Mouse (Mus musculus): ENCODE measurements around the gene Prkrip1. TPM values are rescaled to one million over a fixed set of nuclear protein-coding genes. Genes with fewer than 3 reads are reported as not detected.

Gene Prkrip1
- polyA plus RNA-seq, 1 experiment = 48.3 TPM

- H3K9ac ChIP-seq (ENCODE audit: low read depth, poor library complexity, severe bottlenecking) = no peak overlapping the region
- 0 out of 2 replicates have a peak overlapping the region, but pooled peaks have one; percentile 37 for H3K27ac ChIP-seq (ENCODE audit: insufficient read depth, low read length)
- no peaks in the 10 kb centered on the region for H3K27me3 ChIP-seq (ENCODE audit: control insufficient read depth, insufficient read depth, low read length, poor library complexity, severe bottlenecking)
- peaks cover 16% of the 10 kb centered on the region for H3K36me3 ChIP-seq (ENCODE audit: control insufficient read depth, insufficient read depth, low read length, poor library complexity, severe bottlenecking)
- no peak overlapping the region for H3K4me3 ChIP-seq (ENCODE audit: low read depth, low read length)
- H3K9me3 ChIP-seq (replicated peaks; ENCODE audit: control insufficient read depth, insufficient read depth, low read length, poor library complexity, severe bottlenecking) = no peaks in the 10 kb centered on the region
- H3K4me1 ChIP-seq (ENCODE audit: control insufficient read depth, insufficient read depth, low read length) = peaks cover 4% of the 10 kb centered on the region
- TF ChIP-seq CTCF (IDR thresholded peaks at IDR 0.05; ENCODE audit: low read depth, low read length) (no peak), POLR2A (IDR thresholded peaks at IDR 0.05; ENCODE audit: insufficient read depth, low read length) (no peak), EP300 (IDR thresholded peaks at IDR 0.05; ENCODE audit: insufficient read depth, low read depth, low read length) (no peak)
Measured at GRCm38 (mm10) chr5:136179594-136179993, 19.2 kb downstream of the Prkrip1 start.

- no peak overlapping the region for H3K9ac ChIP-seq (ENCODE audit: low read depth, poor library complexity, severe bottlenecking)
- no peak for TF ChIP-seq EP300 (IDR thresholded peaks at IDR 0.05; ENCODE audit: insufficient read depth, low read depth, low read length)
- TF ChIP-seq POLR2A (IDR thresholded peaks at IDR 0.05; ENCODE audit: insufficient read depth, low read length) = no peak
- TF ChIP-seq CTCF (IDR thresholded peaks at IDR 0.05; ENCODE audit: low read depth, low read length) = no peak
- H3K9me3 ChIP-seq (replicated peaks; ENCODE audit: control insufficient read depth, insufficient read depth, low read length, poor library complexity, severe bottlenecking) = no peaks in the 10 kb centered on the region
- H3K27me3 ChIP-seq (ENCODE audit: control insufficient read depth, insufficient read depth, low read length, poor library complexity, severe bottlenecking) = no peaks in the 10 kb centered on the region
- no peaks in the 10 kb centered on the region for H3K36me3 ChIP-seq (ENCODE audit: control insufficient read depth, insufficient read depth, low read length, poor library complexity, severe bottlenecking)
- no peak overlapping the region for H3K27ac ChIP-seq (ENCODE audit: insufficient read depth, low read length)
- H3K4me3 ChIP-seq (ENCODE audit: low read depth, low read length) = no peak overlapping the region
- H3K4me1 ChIP-seq (ENCODE audit: control insufficient read depth, insufficient read depth, low read length) = peaks cover 4% of the 10 kb centered on the region
Measured at GRCm38 (mm10) chr5:136173606-136174463, 24.9 kb downstream of the Prkrip1 start.

DNA sequence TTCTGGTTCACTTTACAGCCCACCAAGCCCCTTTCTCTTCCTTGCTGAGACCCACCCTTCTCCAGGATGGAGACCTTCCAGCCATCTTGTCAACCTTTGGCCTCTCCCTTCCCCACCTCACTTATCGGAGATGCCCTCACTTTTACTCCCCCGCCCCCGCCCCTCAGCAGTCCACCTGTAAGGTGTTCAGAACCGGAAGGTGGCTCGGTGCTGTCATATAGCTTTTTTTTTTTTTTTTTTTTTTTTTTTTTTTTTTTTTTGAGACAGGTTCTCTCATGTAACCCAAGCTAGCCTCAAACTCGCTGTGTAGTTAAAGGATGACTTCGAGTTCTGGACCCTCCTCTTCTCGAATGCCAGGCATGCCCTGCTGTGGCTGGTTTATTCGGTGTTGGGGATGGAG is 25.8 kb downstream of the Prkrip1 start:
- no peaks in the 10 kb centered on the region for H3K36me3 ChIP-seq (ENCODE audit: control insufficient read depth, insufficient read depth, low read length, poor library complexity, severe bottlenecking)
- no peaks in the 10 kb centered on the region for H3K27me3 ChIP-seq (ENCODE audit: control insufficient read depth, insufficient read depth, low read length, poor library complexity, severe bottlenecking)
- no peak overlapping the region for H3K4me3 ChIP-seq (ENCODE audit: low read depth, low read length)
- TF ChIP-seq EP300 (IDR thresholded peaks at IDR 0.05; ENCODE audit: insufficient read depth, low read depth, low read length) (no peak), POLR2A (IDR thresholded peaks at IDR 0.05; ENCODE audit: insufficient read depth, low read length) (no peak), CTCF (IDR thresholded peaks at IDR 0.05; ENCODE audit: low read depth, low read length) (no peak)
- H3K9me3 ChIP-seq (replicated peaks; ENCODE audit: control insufficient read depth, insufficient read depth, low read length, poor library complexity, severe bottlenecking) = no peaks in the 10 kb centered on the region
- H3K9ac ChIP-seq (ENCODE audit: low read depth, poor library complexity, severe bottlenecking) = no peak overlapping the region
- H3K27ac ChIP-seq (ENCODE audit: insufficient read depth, low read length) = no peak overlapping the region
- peaks cover 4% of the 10 kb centered on the region for H3K4me1 ChIP-seq (ENCODE audit: control insufficient read depth, insufficient read depth, low read length)

- Histone ChIP-seq H3K27ac (ENCODE audit: insufficient read depth, low read length) (no peak overlapping the region), H3K9me3 (replicated peaks; ENCODE audit: control insufficient read depth, insufficient read depth, low read length, poor library complexity, severe bottlenecking) (no peaks in the 10 kb centered on the region), H3K36me3 (ENCODE audit: control insufficient read depth, insufficient read depth, low read length, poor library complexity, severe bottlenecking) (no peaks in the 10 kb centered on the region), H3K9ac (ENCODE audit: low read depth, poor library complexity, severe bottlenecking) (no peak overlapping the region; the same call in 1 of the 2 replicates), H3K4me3 (ENCODE audit: low read depth, low read length) (peak overlapping the region; percentile 19; the same call in 1 of the 2 replicates), H3K4me1 (ENCODE audit: control insufficient read depth, insufficient read depth, low read length) (peaks cover 4% of the 10 kb centered on the region), H3K27me3 (ENCODE audit: control insufficient read depth, insufficient read depth, low read length, poor library complexity, severe bottlenecking) (no peaks in the 10 kb centered on the region)
- TF ChIP-seq POLR2A (IDR thresholded peaks at IDR 0.05; ENCODE audit: insufficient read depth, low read length) (no peak), EP300 (IDR thresholded peaks at IDR 0.05; ENCODE audit: insufficient read depth, low read depth, low read length) (no peak), CTCF (IDR thresholded peaks at IDR 0.05; ENCODE audit: low read depth, low read length) (no peak)
Measured at GRCm38 (mm10) chr5:136171363-136172341, 27.1 kb downstream of the Prkrip1 start.

- Histone ChIP-seq H3K9ac (ENCODE audit: low read depth, poor library complexity, severe bottlenecking) (peak within 1 kb of the TSS; percentile 14), H3K27ac (ENCODE audit: insufficient read depth, low read length) (no peak within 1 kb of the TSS), H3K9me3 (replicated peaks; ENCODE audit: control insufficient read depth, insufficient read depth, low read length, poor library complexity, severe bottlenecking) (no peaks in the 10 kb centered on the region), H3K27me3 (ENCODE audit: control insufficient read depth, insufficient read depth, low read length, poor library complexity, severe bottlenecking) (no peaks in the 10 kb centered on the region), H3K36me3 (ENCODE audit: control insufficient read depth, insufficient read depth, low read length, poor library complexity, severe bottlenecking) (no peaks in the 10 kb centered on the region), H3K4me3 (ENCODE audit: low read depth, low read length) (peak within 1 kb of the TSS; percentile 71), H3K4me1 (ENCODE audit: control insufficient read depth, insufficient read depth, low read length) (peaks cover 4% of the 10 kb centered on the region)
- TF ChIP-seq POLR2A (IDR thresholded peaks at IDR 0.05; ENCODE audit: insufficient read depth, low read length) (no peak), CTCF (IDR thresholded peaks at IDR 0.05; ENCODE audit: low read depth, low read length) (no peak), EP300 (IDR thresholded peaks at IDR 0.05; ENCODE audit: insufficient read depth, low read depth, low read length) (no peak)
Measured at GRCm38 (mm10) chr5:136170512-136171362, 28.0 kb downstream of the Prkrip1 start, which contains the start of gene Orai2. Orai2 (minus strand) TSS chr5:136170713.

Data from ES-Bruce4 (cell line).